Mouse (Mus musculus) limb, embryonic 13.5 days (tissue): Measurements from ENCODE around the gene Fcho2. TPM values are rescaled to one million over a fixed set of nuclear protein-coding genes. Genes with fewer than 3 reads are reported as not detected.

Experiments used
- ATAC-seq: fragments of 200-750 bp; cut with Nextera tagmentation; 2 replicates; pipeline ENCODE4 v1.8.0; 2017; ENCODE audit warnings: low read depth, moderate number of reproducible peaks, moderate TSS enrichment; ENCODE audit not compliant: low FRiP score
- H3K27ac ChIP-seq: fragments of 300-500 bp; sonication (generic); 2 replicates; pipeline ENCODE4 v1.5.1; 2015; ENCODE audit warnings: inconsistent platforms, mild to moderate bottlenecking, moderate library complexity
- H3K27me3 ChIP-seq: fragments of 300-500 bp; sonication (generic); 2 replicates; pipeline ENCODE4 v1.6.1; 2015; ENCODE audit warnings: mild to moderate bottlenecking, inconsistent platforms
- H3K36me3 ChIP-seq: fragments of 300-500 bp; sonication (generic); 2 replicates; pipeline ENCODE4 v1.6.1; 2015; ENCODE audit warnings: inconsistent platforms, mild to moderate bottlenecking, moderate library complexity
- H3K4me1 ChIP-seq: fragments of 300-500 bp; sonication (generic); 2 replicates; pipeline ENCODE4 v1.6.1; 2015; ENCODE audit warnings: inconsistent platforms
- H3K4me2 ChIP-seq: fragments of 300-500 bp; sonication (generic); replicated peaks from 2 replicates; pipeline ENCODE4 v1.6.1; 2015; ENCODE audit warnings: inconsistent platforms, mild to moderate bottlenecking, moderate library complexity
- H3K4me3 ChIP-seq: fragments of 300-500 bp; sonication (generic); 2 replicates; pipeline ENCODE4 v1.5.1; 2015; ENCODE audit warnings: moderate library complexity, mild to moderate bottlenecking, inconsistent platforms
- H3K9ac ChIP-seq: fragments of 300-500 bp; sonication (generic); 2 replicates; pipeline ENCODE4 v1.6.1; 2015; ENCODE audit warnings: mild to moderate bottlenecking, inconsistent platforms
- H3K9me3 ChIP-seq: fragments of 300-500 bp; sonication (generic); 2 replicates; pipeline ENCODE4 v1.6.1; 2016; ENCODE audit warnings: inconsistent platforms
- WGBS: fragments of 180-500 bp; shearing (Covaris S2); methylation state at CpG from one replicate; pipeline ENCODE4 v1.1.7; 2015; 5-methylcytosine and 5-hydroxymethylcytosine counted together
- polyA plus RNA-seq: library from polyadenylated mRNA; unstranded; fragments of >200 nt; fragmentation: Nextera tagmentation; extraction: Ambion mirVana; gene quantifications from 2 replicates; pipeline ENCODE4 v1.2.1, GENCODE M21; 2015

Fcho2 gene
- polyA plus RNA-seq, 1 experiment from 2014 or later: 42.4 TPM

- Histone ChIP-seq H3K4me3 (no peak overlapping the region), H3K4me2 (no peak overlapping the region), H3K27me3 (no peaks in the 10 kb centered on the region), H3K9me3 (no peaks in the 10 kb centered on the region), H3K9ac (no peak overlapping the region), H3K36me3 (peaks cover 45% of the 10 kb centered on the region), H3K27ac (no peak overlapping the region), H3K4me1 (no peaks in the 10 kb centered on the region)
- ATAC-seq: no peak
- WGBS: 95% methylated on average over 3 of the region's 3 CpGs
Observed at GRCm38 (mm10) chr13:98795511-98795910, 19.7 kb downstream of the Fcho2 start.

- H3K27ac ChIP-seq: no peak overlapping the region
- ATAC-seq: no peak
- no peak overlapping the region for H3K4me3 ChIP-seq
- no peak overlapping the region for H3K9ac ChIP-seq
- no peaks in the 10 kb centered on the region for H3K4me1 ChIP-seq
- WGBS: 97% methylated on average over 1 of the region's 1 CpGs
- no peaks in the 10 kb centered on the region for H3K9me3 ChIP-seq
- no peaks in the 10 kb centered on the region for H3K27me3 ChIP-seq
- no peak overlapping the region for H3K4me2 ChIP-seq
- H3K36me3 ChIP-seq: peaks cover 29% of the 10 kb centered on the region
Observed at GRCm38 (mm10) chr13:98792864-98793263, 22.4 kb downstream of the Fcho2 start.

- H3K4me3 ChIP-seq: no peak overlapping the region
- ATAC-seq: no peak
- no peaks in the 10 kb centered on the region for H3K27me3 ChIP-seq
- no peak overlapping the region for H3K9ac ChIP-seq
- WGBS: 83% methylated on average over 1 of the region's 1 CpGs
- H3K9me3 ChIP-seq: no peaks in the 10 kb centered on the region
- H3K4me2 ChIP-seq: no peak overlapping the region
- no peaks in the 10 kb centered on the region for H3K4me1 ChIP-seq
- no peak overlapping the region for H3K27ac ChIP-seq
- peaks cover 27% of the 10 kb centered on the region for H3K36me3 ChIP-seq
Observed at GRCm38 (mm10) chr13:98791693-98792092, 23.6 kb downstream of the Fcho2 start.

GRCm38 (mm10) chr13:98786970-98787685, 28.1 kb downstream of the Fcho2 start:
- no peaks in the 10 kb centered on the region for H3K4me1 ChIP-seq
- ATAC-seq: no peak
- H3K9me3 ChIP-seq: no peaks in the 10 kb centered on the region
- H3K4me2 ChIP-seq: no peak overlapping the region
- no peak overlapping the region for H3K4me3 ChIP-seq
- no peak overlapping the region for H3K9ac ChIP-seq
- H3K36me3 ChIP-seq: peaks cover 35% of the 10 kb centered on the region
- no peak overlapping the region for H3K27ac ChIP-seq
- H3K27me3 ChIP-seq: no peaks in the 10 kb centered on the region
- WGBS: 93% methylated on average over 5 of the region's 5 CpGs

DNA sequence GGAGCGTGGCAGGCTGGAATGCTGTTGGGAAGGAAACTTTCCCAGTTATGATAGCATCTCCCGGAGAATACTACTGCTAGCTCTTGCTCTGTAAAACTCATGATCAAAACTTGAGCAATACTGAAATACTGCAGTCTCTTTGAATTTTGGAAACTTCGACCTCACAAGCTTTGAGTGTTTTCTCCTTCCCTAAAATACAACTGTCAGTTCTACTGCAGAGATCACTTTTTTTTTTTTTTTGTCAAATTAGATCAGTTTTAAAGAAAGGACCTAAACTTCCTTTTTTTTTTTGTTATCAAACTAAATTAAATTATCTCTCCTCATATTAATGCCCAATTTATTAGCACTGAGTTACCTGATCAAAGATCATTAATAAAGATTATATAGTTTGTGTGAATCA, 37.3 kb downstream of the Fcho2 start:
- no peaks in the 10 kb centered on the region for H3K27me3 ChIP-seq
- H3K36me3 ChIP-seq: peaks cover 50% of the 10 kb centered on the region
- H3K4me3 ChIP-seq: no peak overlapping the region
- H3K27ac ChIP-seq: no peak overlapping the region
- 93% methylated on average over 3 of the region's 3 CpGs for WGBS
- no peaks in the 10 kb centered on the region for H3K4me1 ChIP-seq
- H3K4me2 ChIP-seq: no peak overlapping the region
- ATAC-seq: no peak
- H3K9me3 ChIP-seq: no peaks in the 10 kb centered on the region
- no peak overlapping the region for H3K9ac ChIP-seq

GRCm38 (mm10) chr13:98771484-98771883, 43.8 kb downstream of the Fcho2 start:
- 87% methylated on average over 2 of the region's 2 CpGs for WGBS
- H3K4me1 ChIP-seq: peaks cover 7% of the 10 kb centered on the region
- no peak for ATAC-seq
- peaks cover 17% of the 10 kb centered on the region for H3K36me3 ChIP-seq
- no peak overlapping the region for H3K27ac ChIP-seq
- H3K27me3 ChIP-seq: no peaks in the 10 kb centered on the region
- no peak overlapping the region for H3K4me3 ChIP-seq
- no peak overlapping the region for H3K9ac ChIP-seq
- H3K4me2 ChIP-seq: no peak overlapping the region
- H3K9me3 ChIP-seq: no peaks in the 10 kb centered on the region

DNA sequence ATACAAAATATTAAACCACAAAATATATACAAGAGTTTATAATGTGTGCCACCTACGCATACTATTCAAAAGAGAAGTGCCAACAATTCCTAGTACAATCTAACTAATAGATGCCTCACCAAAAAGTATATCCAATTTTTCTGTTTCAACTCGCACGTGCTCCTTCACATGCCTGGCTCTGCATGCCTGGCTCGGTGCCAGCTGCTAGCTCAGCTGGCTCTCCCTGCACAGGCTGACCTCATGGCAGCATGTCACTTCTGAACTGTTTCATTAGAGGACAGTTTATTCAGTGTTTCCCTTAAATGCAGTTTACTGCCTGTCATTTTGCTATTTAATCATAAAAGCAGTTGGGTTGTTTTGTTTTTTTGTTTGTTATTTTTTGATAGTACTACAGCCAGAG, 46.9 kb downstream of the Fcho2 start:
- H3K9me3 ChIP-seq: no peaks in the 10 kb centered on the region
- no peak overlapping the region for H3K4me3 ChIP-seq
- H3K4me1 ChIP-seq: peaks cover 7% of the 10 kb centered on the region
- no peak overlapping the region for H3K9ac ChIP-seq
- peak; percentile 51; the same call in 1 of the 2 replicates for ATAC-seq
- no peak overlapping the region for H3K27ac ChIP-seq
- WGBS: 35% methylated on average over 4 of the region's 4 CpGs
- H3K36me3 ChIP-seq: peaks cover 2% of the 10 kb centered on the region; the same call in 1 of the 2 replicates
- no peak overlapping the region for H3K4me2 ChIP-seq
- no peaks in the 10 kb centered on the region for H3K27me3 ChIP-seq

DNA sequence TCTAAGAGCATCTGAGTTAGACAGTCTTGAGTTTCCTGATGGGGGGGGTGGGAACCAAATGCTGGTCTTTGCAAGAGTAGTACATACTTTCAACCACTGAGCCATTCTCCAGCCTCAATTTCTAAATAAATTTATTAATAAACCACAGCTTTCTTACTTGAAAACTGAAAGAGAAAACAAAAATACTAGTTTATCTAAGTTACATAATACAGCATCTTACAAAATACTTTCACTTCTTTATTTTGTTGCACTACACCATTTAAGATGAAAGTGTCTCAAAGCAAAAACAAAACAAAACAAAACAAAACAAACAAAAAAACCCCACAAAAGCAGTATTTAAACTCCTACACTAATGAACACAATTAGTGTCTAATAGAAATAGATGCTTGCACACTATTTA, 53.5 kb downstream of the Fcho2 start:
- Histone ChIP-seq H3K4me3 (no peak overlapping the region), H3K9ac (no peak overlapping the region), H3K4me2 (no peak overlapping the region), H3K4me1 (no peaks in the 10 kb centered on the region), H3K36me3 (peaks cover 10% of the 10 kb centered on the region), H3K27ac (no peak overlapping the region), H3K27me3 (no peaks in the 10 kb centered on the region), H3K9me3 (no peaks in the 10 kb centered on the region)
- no peak for ATAC-seq

GRCm38 (mm10) chr13:98755886-98756285, 59.4 kb downstream of the Fcho2 start:
- peaks cover 12% of the 10 kb centered on the region for H3K36me3 ChIP-seq
- no peak overlapping the region for H3K4me2 ChIP-seq
- no peak overlapping the region for H3K9ac ChIP-seq
- H3K9me3 ChIP-seq: no peaks in the 10 kb centered on the region
- H3K4me3 ChIP-seq: no peak overlapping the region
- no peak overlapping the region for H3K27ac ChIP-seq
- H3K27me3 ChIP-seq: no peaks in the 10 kb centered on the region
- H3K4me1 ChIP-seq: no peaks in the 10 kb centered on the region
- WGBS: 87% methylated on average over 1 of the region's 1 CpGs
- no peak for ATAC-seq

DNA sequence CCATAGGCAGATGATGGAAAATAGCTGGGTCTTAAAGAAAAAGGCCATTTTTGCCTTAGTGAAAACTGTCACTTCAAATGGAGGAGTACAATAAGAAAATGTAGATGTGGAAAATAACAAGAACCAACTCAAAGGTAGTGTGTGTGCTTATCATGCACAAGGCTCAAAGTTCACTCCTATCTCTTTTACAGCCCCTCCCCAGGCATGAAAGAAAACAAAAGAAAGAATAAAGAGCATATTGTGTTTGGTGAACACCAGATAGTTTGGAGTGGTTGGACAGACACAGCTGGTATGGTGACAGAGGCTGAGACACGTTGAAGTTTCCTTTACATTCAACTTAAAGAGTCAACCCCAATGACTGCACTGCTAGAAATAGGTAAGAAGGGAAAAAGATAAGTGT, 70.6 kb downstream of the Fcho2 start:
- no peak overlapping the region for H3K9ac ChIP-seq
- no peak overlapping the region for H3K27ac ChIP-seq
- no peaks in the 10 kb centered on the region for H3K27me3 ChIP-seq
- H3K9me3 ChIP-seq: no peaks in the 10 kb centered on the region
- no peak for ATAC-seq
- peaks cover 53% of the 10 kb centered on the region for H3K36me3 ChIP-seq
- WGBS: 81% methylated on average over 1 of the region's 1 CpGs
- H3K4me3 ChIP-seq: no peak overlapping the region
- H3K4me2 ChIP-seq: no peak overlapping the region
- H3K4me1 ChIP-seq: no peaks in the 10 kb centered on the region

- Histone ChIP-seq H3K4me3 (no peak overlapping the region), H3K4me2 (no peak overlapping the region), H3K9ac (no peak overlapping the region), H3K4me1 (no peaks in the 10 kb centered on the region), H3K27ac (no peak overlapping the region), H3K36me3 (peaks cover 51% of the 10 kb centered on the region), H3K27me3 (no peaks in the 10 kb centered on the region), H3K9me3 (no peaks in the 10 kb centered on the region)
- ATAC-seq: no peak
Observed at GRCm38 (mm10) chr13:98743829-98744228, 71.4 kb downstream of the Fcho2 start.

- Histone ChIP-seq H3K4me2 (no peak overlapping the region), H3K9me3 (no peaks in the 10 kb centered on the region), H3K4me1 (no peaks in the 10 kb centered on the region), H3K27ac (no peak overlapping the region), H3K36me3 (peaks cover 51% of the 10 kb centered on the region), H3K27me3 (no peaks in the 10 kb centered on the region), H3K9ac (no peak overlapping the region), H3K4me3 (no peak overlapping the region)
- ATAC-seq: no peak
- 90% methylated on average over 6 of the region's 6 CpGs for WGBS
Observed at GRCm38 (mm10) chr13:98743214-98743613, 72.0 kb downstream of the Fcho2 start.

DNA sequence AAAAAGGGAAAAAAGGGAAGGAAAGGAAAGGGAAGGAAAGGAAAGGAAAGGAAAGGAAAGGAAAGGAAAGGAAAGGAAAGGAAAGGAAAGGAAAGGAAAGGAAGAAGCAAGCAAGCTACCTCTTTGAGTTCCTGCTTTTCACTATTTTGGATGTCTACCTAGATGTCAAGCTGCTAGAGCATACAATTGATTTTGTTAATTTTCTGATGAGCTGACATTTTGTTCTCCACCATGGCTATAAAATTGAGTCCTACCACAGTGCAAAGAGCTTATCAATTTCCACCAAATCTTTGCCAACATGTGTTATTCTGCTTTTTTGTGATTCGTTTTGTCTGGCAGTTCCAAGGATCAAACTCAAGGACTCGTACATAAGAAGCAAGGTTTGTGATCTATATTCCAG, 77.0 kb downstream of the Fcho2 start:
- Histone ChIP-seq H3K36me3 (peaks cover 35% of the 10 kb centered on the region), H3K4me3 (no peak overlapping the region), H3K9ac (no peak overlapping the region), H3K4me1 (no peaks in the 10 kb centered on the region), H3K27me3 (no peaks in the 10 kb centered on the region), H3K4me2 (no peak overlapping the region), H3K9me3 (no peaks in the 10 kb centered on the region), H3K27ac (no peak overlapping the region)
- no peak for ATAC-seq
- 89% methylated on average over 2 of the region's 2 CpGs for WGBS
